Mouse (Mus musculus) kidney, postnatal 10 days (tissue): ENCODE results near the gene Dmwd.

Experiments used
- DNase-seq: peaks from one replicate; pipeline ENCODE4 v3.0.0; 2021; ENCODE audit warnings: mixed read lengths

Gene Dmwd

DNA sequence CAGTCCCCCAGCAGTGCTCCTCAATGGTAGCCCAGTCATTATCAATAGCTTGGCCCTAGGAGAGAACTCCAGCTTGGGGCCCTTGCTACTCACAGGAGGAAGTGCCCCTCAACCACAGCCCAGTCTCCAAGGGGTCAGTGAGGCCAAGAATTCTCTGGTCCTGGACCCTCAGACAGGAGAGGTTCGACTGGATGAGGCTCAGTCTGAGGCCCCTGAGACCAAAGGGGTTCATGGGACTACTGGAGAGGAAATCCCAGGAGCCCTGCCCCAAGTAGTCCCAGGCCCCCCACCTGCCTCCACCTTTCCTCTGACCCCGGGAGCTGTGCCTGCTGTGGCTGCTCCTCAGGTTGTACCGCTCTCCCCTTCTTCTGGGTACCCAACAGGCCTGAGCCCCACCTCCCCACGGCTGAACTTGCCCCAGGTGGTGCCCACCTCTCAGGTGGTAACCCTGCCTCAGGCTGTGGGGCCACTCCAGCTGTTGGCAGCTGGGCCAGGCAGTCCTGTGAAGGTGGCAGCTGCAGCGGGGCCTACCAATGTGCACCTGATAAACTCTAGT, 20.5 kb downstream of the Dmwd start:
- no peak for DNase-seq

- DNase-seq = no peak
Measured at GRCm38 (mm10) chr7:19097217-19097616, 21.2 kb downstream of the Dmwd start.

DNA sequence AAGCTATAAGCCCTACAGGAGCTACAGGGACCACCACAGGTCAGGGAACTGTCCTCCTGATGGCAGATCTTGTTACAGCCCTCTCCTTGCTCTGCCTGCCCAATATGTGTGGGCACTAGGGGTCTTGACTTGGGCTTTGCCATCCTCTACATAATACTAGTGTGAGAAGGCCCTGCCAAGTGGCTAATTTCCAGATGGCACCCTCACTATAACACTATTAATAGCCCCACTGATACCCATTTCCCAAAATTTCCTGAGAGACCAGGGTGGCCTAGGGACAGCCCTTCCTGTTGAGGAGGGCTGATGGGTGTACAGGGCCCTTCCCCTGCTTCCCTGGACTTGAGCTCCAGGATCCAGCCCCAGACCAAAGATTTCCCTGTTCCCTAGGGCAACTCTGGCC, 21.8 kb downstream of the Dmwd start:
- DNase-seq = no peak

DNA sequence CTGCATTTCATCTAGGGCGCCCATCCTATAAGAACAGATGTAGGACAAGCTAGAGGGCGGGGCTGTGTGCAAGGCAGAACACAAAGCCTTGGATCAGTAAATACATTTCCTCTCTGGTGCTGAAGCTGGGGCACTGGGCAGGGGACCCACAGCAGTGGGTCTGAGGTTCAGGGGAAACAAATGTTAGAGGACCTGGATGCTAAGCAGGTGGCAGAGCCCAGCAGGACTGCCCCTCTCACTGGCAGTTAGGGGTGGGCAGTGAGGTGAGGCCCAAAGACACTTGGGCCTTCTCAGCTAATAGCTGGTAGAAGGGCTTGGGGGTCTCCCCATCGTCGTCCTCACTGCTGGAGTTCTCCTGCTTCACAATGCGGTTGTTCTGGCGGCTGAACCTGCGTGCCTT, 22.8 kb downstream of the Dmwd start:
- DNase-seq = no peak

DNA sequence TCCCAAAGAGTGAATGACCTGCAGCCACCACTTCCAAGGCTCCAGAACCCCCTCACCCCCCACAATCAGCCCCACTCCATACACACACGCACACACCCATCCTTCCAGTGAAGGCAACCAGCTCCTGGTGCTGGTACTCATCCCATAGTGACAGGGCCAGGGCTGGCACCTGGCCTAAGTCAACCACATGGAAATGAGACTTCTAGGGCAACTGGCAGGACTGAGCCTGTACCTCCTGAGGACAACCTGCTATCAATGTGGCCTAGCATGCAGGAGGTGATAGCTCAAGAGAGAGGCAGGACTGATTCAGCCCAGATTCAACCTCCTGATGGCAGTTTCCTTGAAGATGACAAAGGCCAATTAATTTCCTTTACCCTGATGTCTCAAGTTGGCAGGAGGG, 24.3 kb downstream of the Dmwd start:
- no peak for DNase-seq

- no peak for DNase-seq
Measured at GRCm38 (mm10) chr7:19103741-19104140, 27.7 kb downstream of the Dmwd start.

GRCm38 (mm10) chr7:19104486-19104885, 28.5 kb downstream of the Dmwd start:
- DNase-seq = no peak

DNA sequence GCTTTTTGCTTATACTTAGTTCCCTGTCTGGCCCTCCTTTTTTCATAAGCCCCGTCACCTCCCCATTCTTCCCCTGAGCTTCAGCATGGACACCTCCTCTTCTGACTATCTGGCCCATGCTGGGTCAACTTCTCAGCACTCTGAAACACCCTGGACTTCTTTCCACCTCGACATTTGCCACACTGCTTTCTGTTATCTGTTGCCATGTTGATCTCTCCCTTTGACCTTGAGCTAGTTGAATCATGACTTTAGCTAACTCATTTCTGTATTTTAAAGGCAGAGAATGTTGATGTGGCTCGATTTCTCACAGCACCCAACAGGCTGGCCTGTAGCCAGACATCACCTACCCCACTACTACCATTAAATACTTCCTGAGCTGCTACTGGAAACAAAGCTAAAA, 31.4 kb downstream of the Dmwd start:
- no peak for DNase-seq

GRCm38 (mm10) chr7:19109565-19109964, 33.5 kb downstream of the Dmwd start:
- DNase-seq = no peak

DNA sequence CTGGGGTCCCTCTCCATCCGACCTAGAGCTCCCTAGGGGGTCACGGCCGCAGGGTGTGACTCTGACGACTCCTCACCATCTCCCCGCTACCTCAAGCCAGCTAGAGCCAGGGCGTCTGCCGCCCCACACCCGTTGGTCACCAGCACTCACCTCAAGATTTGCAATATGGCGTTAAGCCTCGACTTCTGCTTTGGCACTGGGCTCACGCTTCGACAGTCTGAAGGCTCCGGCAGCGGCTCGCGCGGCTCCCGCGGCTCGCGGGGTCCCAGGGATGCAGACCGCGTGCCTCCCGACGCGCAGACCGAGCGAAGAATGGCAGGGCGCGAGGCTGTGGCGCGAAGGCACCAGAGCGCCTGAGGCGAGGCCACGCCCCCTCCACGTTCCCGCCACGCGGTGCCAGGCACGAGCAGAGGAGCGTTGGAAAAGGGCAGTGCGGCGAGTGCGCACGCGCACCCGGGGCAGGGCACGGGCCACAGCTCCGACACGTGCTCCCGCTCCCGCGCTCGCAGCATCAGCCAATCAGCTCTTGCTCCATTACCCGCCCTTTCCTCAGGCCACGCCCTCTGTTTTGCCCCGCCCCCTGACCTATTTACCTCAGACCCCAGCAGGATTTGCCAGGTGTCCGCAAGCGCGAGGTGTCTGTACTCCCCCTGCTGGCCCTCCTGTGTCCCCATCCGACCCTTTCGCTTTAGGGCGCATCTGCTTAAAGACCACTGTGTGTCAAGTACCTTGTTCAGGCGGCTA, 42.2 kb downstream of the Dmwd start, which contains the start of gene Gm4969:
TSS of gene Gm4969 (minus strand) at position 341 of the 744 bp plus-strand sequence.
- DNase-seq = peak; percentile 78

DNA sequence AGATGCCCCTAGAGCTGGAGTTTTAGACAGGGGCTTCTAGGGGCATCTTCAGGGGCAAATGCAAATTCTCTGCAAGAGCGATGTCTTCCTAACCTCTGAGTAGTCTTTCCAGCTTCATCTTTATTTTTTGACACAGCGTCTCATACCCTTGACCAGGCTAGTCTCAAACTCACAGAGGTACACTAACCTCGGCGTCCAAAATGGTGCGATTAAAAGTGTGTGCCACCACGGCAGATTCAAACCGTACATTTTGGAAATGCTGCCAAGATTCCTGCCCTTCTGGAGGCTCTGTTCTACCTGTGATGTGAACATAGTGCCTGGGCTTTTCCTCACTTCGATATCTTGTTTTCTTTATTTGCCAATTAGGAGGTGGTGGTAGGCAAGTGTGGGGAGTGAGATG, 43.1 kb downstream of the Dmwd start:
- no peak for DNase-seq

- peak; percentile 94 for DNase-seq
Measured at GRCm38 (mm10) chr7:19119631-19120429, 43.8 kb downstream of the Dmwd start, which contains the start of gene Fbxo46. Fbxo46 (plus strand) TSS chr7:19119859.

DNA sequence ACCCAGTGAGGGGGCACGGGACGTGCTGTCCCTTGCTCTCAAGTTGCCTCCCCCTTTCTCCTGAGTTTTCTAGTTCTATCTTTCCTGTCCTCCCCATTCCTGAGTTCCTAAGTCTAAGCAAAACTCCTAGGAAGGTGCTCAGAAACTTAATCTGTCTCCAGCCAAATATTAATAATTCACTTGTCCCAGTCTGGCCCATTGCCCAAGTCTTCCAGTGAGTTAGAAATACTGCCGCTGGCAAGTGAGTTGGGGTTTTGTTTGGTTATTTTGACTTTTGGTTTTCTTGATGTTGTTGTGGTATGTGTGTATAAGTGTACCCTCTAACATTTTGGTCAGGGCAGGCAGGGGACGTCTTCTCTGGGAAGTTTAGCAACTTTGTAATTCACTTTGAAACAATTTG, 45.7 kb downstream of the Dmwd start:
- peak; percentile 65 for DNase-seq

DNA sequence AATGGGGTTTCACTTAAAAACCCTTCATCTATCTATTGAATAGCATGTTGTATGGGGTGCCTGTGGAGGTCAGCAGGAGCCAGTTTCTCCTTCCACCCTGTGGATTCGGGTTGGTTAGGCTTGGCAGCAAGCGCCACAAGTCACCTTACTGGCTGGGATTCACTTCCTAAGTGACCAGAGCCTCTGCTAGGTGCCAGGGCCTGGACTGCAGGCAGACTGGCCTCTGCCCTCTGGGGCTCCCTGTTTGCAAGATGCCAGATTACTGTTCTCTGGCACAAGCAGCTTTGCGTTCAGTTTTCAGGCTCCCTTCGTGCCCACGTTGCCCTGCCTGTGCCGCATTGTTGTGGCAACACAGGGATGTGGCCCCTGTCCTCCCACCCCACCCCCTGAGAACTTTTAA, 48.7 kb downstream of the Dmwd start:
- DNase-seq = no peak

GRCm38 (mm10) chr7:19127744-19128143, 51.7 kb downstream of the Dmwd start:
- DNase-seq = no peak

DNA sequence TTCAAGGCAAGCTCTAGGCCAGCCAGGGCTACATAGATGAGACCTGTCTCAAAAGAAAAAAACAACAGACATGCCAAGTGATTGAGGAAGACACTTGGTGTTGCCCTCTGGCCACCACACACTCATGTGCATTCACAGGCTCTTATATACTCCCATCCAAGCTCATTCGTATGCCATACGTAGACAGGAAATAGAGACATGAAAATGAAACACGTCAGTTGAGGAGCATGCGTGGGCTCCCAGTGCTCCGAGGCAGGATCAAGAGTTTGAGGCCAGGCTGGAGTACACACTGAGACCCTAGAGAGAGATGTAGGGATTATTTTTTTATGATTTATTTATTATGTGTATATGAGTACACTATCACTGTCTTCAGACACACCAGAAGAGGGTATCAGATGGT, 53.4 kb downstream of the Dmwd start:
- DNase-seq = no peak

- DNase-seq = no peak
Measured at GRCm38 (mm10) chr7:19130657-19131056, 54.6 kb downstream of the Dmwd start.

DNA sequence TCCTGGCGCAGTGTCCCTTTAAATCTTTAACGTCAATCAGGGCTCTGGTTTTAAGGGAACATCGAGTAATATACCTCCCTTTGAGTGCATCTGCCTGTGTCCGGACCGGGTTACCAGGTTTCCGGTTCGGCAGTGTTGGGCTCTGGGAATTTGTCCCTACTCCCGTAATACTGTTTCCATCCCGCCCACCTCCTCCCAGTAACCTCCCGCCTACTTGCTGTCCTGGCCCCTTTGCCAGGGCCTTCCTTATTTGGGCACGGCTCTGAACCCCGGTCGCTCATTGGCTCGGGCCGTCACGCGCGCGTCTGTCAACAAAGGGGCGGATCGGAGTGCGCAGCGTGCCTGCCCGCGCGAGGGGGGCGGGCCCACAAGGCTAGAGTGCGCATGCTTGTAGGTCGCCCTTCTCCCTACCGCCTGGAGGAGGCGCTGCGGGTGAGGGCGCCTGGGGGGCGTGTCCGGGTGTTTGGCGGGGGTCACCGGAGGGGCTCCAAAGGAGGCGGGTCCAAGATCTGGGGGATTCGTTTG, 55.4 kb downstream of the Dmwd start:
- DNase-seq = peak; percentile 99
